Mouse (Mus musculus) mesoderm, embryonic 11.5 days (tissue): ENCODE measurements at regions not wholly inside any gene's neighbourhood (a gene's known extent, or its start where the extent isn't known, plus 50 kb on each side); places are given as distances from the start of the nearest gene placed in this dataset.

Source experiments
- DNase-seq: peaks from one replicate; pipeline ENCODE4 v3.0.0-alpha.2; 2012; ENCODE audit warnings: low read depth, low spot score

DNA sequence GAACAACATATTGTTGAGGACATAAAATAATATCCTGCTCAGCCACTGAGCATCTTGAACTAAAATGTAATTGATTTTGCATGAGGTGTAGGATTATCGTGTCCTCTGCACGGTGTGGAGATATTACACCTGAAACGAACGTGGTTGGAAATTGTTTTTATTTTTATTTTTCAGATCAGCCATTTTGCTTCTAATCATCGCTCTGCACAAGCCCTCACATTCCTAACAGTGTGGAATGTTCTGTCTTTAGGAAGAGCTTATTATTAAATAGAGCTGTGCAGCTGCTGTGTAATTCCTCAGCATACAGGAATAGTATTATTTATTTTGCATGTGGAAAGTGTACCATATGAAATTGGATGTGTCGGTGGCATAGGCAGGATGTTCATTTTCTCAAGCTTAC lies 1014.3 kb downstream of the Adgrl2 start:
- no peak for DNase-seq

DNA sequence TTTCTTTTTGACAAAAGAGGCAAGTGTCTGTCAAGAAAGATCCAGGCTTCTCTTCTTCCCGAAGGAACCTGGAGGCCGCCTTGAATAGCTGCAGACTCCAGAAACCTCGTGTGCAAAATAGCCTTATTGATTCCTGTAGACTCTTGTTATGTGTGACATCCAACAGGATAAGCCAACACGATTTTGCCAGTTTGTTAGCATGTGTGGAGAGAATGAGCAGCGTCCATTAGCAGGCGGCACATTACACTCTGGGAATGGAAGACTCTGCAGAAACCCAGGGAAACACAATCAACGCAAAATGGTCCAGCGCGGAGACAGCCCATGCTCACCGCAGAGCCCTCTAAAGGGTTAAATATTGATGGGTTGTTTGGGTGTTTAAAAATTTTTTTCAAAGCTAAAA lies 1014.9 kb downstream of the Adgrl2 start:
- no peak for DNase-seq

DNA sequence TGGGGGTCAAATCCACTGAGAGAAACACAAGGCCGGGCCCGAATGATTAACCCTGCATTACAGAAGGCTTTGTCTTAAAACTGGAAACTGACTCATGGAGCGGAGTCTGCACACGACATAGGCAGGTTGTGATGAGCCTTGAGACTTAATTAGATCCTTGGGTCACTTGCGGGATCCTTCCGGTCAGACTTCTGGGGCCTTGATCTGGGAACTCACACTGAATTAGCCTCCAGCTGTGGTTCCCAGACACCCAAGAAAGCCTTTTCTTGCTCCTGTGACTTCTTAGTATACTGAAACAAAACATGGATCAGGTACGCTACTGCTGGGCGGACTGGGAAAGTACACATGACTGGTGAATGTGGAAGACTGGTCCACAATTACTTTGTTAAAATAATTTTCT lies 1015.8 kb downstream of the Adgrl2 start:
- DNase-seq, result no peak

DNA sequence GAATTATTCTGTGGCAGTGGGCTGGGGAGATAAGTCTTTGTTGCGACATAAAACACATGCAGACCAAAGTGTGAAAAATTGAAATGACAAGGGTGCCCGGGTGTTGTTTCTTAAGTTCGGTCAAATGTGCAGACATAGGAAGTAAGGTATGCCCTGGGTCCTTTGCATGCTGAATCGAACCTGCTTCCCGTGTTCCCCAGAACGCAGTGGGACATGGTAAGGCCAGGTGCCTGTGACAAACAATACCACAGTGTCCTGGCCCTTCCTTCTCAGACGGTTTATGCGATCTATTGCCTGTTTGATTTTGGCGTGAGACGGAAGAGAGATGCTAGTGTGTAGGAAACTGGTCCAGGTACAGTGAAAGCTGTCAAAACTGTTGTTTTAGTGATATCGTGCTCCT lies 1022.1 kb downstream of the Adgrl2 start:
- DNase-seq, result no peak

DNA sequence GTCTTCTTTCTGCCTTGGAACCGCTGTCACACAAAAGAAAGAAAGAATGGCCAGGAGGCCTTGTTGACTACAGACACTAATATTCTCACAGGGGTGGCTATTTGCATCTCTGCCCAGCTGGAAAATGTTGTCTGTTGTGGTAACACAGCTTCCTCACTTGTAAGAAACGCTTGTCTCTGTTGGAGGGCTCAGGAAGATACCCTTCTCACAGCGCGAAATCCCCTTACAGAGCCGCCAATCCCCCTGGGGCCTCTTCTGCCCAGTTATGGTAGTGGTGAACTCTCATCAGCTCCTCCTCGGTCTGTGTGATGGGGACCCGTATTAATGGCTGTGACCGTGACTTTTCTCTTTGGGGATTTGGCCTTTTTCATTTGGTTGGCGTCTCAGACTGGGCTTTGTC lies 1022.5 kb downstream of the Adgrl2 start:
- DNase-seq, result peak; percentile 57

DNA sequence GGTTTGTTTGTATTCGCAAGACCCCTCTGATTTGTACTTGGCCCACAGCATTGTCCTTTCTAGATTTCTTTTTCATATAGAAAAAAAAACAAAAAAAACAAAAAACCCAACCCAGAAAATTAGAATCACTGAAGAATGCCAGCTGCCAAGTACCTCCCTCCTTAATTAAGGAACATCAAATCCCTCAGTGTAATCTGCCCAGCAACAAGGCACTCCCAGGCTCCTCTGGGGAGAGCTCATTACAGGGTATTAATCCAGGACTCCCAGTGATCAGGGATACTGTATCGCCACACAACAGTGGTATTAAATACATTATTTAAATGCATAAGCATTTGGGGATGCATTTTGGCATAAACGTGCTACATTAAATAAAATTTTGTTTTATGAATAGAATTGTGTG lies 1023.1 kb downstream of the Adgrl2 start:
- no peak for DNase-seq

DNA sequence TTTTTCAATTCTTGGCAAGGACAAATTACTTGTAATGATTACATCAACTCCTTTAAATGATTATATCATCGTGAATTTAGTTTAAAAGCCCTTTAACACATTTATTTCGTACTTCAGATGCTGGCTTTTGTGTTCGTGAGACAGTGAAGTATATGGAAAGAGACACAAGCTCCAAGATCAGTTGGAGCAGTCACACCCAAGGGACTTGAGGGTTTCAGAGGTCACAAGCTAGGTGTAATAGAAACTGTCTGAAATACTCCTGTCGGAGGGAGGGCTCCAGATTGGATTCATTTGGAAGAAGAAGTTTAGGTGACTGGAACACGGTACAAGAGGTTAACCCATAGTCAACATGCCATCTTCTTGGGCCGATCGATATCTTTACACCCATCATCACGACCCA lies 1023.5 kb downstream of the Adgrl2 start:
- no peak for DNase-seq

DNA sequence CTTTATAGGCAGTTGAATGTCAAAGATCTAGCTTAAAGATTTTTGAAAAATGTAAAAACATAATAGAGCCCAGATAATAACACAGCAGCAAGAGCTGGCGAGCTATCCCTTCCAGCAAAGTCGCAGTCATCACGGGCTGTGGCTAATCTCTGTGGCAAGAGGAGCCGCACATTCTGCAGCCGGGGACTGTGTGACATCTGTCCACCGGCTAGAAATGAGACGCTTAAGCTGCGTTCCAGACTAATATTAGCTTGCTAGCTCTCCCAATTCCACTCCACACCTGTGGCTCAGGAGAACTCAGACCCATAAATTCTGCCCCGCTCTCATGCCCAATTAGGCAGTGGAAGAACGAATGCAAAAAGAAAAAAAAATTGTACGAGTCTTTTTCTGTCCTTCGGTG lies 1024.0 kb downstream of the Adgrl2 start:
- no peak for DNase-seq

DNA sequence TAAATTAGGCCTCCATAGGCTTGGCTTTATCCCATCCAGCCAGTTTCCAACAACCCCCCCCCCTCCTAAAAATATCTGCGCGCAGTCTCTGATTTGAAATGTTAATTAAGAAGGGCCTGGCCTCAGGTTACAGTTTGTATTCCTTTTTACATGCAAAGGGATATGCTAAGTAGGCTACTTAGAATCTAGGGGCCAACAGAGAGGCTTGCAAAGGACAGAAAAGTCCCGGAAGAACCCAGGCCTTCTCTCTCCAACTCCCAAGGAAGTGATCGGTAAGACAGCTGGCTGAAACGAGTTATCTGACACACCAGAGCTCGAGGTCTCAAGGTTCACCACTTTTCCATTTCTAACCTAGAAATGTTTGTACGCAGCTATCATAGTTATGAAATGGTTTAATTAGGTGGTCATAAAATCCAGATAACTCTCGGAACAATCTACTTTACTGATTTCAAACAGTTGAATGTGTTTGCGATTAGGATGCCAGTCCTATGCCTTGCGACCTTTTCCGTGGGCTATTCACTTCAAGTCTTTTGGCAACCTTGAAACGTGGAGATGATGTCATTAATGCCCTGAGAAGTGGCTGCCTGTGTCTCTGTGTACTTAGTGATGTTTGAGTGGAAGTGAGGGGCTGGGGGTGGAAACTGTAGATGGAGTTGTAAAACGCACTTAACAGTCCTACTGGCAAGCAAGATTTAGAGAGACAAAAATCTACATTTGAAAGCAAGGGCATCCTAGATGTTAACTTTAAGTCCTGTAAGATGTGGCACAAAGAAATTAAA lies 1026.5 kb downstream of the Adgrl2 start:
- DNase-seq, result no peak

DNA sequence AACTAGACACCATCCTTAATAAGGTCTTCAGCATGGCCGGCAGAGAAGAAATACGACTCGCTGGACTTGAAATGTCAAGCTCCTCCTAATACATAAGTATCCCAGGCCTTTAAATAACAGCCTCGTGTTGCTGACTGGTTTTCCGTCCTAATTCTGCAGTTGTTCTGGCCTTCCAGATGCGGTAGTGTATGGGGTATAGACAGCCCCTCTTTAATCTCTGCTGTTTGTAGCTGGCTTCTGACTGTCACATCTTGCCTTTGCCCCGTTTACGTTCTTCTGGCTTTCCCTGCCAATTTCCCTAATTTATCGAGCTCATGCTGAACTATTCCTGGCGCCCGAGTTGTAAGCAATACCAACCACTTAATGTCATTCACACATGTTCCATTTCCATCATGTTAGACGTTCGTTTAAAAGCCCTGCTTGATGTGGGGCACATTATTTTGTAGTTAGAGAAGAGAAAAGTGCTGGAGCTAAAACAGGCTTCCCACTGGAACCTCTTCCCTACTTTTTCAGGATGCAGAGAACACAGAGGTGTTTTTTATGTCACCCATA lies 1042.2 kb downstream of the Adgrl2 start:
- peak; percentile 58 for DNase-seq

DNA sequence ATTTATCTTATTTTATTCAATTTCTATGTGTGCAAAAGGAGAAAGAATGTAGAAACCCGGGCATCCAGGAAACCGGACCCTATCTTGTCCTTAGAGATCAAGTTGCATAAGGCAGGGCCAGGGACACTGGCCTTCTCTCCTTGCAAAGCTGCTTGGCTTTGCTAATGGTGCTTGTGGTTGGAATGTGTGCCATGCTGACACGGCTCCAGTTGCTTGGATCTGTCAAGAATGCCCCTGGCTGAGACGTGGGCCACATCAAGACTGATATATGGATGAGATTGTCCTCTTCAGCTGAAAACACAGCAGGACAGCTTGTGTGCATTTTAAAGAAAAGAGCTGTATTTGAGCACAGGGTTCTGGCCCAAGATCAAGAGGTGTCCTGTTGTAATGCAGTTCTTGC lies 1047.0 kb downstream of the Adgrl2 start:
- DNase-seq, result no peak

DNA sequence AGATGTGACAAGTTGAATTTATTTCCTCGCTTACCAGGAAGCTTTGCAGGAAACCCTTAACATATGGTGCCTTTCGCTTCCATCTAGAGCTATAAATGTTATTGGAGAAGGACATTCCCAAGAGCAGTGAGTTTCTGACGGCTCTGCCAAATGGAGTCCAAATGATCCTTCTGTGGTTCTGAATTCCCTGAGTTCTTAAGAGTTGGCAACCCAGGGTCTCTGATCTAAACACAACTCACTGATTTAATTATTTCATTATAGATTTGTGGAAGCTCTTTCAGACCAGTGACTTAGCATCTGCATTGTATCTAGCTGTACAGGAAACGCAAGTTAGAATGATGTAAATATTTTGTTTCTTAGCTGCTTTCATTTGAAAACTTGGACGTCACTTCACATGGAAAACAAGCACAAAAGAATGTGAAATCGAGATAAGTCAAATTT lies 1059.5 kb downstream of the Adgrl2 start:
- peak; percentile 46 for DNase-seq

DNA sequence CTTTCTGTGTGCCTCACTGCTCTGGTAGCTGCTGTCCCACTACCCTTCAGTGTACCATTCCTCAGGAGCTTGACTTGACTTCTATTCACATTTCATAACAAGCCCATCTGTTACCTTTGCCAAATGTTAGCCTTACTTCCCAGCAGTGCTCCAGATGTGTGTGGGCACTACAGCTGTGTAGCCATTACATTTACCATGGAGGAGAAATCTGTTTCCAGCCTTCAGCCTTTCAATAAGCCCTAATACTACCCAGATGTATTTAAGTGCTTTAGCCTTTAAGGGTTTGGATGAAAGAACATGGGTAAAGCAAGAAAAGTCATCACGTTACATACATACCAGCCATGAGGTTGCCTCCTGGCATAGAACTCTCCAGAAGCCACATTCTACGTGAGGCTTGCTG lies 1068.0 kb downstream of the Ttll7 start:
- DNase-seq, result no peak

DNA sequence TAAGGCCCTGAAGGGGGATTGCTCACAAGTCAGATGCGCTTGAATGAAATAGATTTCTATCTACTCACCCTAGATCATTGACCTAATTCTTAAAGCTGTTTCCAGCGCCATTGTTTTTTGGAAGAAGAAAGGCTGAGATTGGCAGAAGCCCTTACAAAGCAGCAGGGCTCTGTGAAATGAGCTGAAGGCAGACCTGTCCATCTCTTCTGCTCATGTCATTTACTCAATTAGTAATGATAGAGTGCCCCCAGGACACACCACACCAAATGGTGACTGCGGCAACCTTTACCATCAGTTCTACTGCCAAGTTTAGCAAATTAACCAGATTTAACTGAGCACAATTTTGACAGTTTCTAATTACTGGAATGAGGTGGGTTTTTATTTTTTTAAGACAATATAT lies 1067.5 kb downstream of the Ttll7 start:
- DNase-seq, result no peak

DNA sequence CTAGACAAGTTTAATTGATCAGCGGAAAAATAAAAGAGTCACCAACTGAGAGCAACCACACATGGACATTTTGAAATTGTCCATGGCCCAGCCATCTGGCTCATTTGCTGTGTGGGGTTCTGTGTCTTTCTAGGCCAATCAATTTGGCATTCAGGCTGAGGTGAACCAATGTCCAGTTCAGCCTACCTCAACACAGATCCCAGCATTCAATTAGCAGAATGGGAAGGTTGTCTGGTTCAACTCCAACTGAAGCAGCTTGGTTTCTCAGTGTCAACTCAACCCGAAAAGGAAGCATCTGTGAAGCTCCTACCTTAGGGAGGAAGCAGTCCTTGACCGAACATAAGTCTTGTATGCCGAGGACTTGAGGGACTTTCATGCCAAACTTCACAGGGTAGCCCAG lies 1067.0 kb downstream of the Ttll7 start:
- no peak for DNase-seq

DNA sequence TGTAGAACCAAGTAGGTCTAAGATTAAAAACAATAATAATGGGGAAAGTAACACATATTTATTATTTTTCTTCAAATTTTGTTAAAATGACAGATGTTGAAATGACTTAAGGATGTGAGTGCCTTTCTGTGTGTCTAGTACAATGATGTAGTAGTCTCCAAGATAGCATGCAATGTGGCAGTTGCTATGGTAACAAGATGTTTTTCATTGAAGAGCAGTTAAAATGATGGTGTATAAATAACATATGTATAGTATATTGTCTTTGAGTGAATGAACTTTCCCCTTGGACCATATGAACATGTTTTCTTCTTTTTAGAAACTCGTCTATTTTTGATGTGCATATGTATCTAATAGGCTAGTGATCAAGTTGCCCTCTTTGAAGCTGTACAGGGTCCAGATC lies 1044.6 kb downstream of the Ttll7 start:
- DNase-seq, result peak; percentile 45

DNA sequence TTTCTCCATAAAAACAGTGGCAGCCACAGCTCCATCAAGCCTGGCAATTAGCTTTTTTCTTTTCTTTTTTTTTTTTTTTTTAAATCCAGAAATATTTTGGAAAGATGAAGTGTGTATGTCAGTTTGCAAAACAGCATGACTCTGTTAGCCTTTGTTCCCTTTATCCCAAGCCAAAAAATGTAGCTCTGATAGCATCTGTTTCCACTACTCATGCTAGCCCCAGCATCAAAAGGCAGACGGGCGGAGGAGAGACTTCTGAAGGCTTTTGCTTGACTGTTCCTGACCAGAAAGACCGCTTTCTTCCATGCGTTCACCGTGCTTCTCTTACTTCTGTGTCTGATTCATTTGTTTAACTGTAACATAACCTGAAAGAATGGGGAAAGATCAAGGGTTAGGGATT lies 1039.5 kb downstream of the Ttll7 start:
- no peak for DNase-seq

DNA sequence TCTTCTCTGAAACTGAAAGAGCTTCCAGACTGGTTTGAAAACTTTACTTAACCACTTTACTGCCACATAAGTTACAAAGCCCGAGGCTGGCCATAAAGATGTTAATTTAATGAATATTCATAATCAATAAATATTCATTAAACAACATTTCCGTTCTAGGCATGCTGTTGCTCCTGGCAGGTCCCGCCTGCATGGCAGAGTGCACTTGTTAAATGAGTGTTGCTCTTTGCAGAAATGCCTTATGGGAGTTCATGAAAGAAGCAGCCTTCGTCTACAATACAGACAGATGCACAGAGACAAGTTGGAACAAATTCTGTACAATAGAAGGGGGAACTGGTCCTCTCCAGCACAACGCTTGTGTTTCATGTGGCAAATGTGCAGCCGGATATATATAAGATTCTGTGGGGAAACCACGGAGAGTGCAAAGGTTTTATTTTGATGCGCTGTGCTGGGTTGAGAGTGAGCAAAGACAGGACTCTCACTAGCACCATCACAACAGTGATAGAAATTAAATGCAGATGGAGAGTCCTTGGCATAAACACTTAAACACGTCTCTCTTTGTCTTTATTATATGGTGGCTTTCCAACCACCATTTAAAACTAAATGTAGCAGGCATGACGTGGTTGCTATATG lies 1034.2 kb downstream of the Ttll7 start:
- no peak for DNase-seq

DNA sequence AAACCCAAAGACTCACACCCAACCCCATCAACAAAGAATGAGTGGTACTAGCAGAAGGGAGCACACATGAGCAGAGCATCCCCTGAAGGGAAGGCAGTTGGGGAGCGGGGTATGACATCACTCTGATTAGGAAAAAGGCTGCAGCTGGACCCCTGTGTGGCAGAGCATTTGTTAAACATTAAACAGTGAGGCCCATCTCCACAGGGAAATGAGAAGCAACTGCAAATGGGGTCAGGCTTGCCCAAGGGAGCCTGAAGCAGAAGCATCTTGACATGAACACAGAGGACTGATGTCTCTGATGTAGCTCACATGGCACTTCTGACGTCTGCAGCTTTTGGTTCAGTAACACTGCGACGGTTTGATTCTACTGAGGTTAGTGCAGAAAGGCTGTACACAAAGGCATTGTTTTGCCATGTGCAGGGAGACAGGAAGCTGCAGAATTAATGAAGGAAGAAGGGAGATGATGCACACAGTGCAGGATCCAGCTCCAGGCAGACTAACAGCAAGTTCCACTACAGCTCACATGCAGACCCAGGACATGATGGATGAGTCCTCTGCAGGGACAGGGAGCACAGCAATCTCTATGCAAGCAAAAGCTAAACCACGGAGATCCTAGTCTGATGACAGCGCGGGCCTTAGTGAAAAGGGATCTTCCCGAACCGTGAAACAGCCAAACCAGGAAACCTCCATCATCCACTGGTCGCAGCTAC lies 1030.9 kb downstream of the Ttll7 start:
- DNase-seq, result peak; percentile 31

DNA sequence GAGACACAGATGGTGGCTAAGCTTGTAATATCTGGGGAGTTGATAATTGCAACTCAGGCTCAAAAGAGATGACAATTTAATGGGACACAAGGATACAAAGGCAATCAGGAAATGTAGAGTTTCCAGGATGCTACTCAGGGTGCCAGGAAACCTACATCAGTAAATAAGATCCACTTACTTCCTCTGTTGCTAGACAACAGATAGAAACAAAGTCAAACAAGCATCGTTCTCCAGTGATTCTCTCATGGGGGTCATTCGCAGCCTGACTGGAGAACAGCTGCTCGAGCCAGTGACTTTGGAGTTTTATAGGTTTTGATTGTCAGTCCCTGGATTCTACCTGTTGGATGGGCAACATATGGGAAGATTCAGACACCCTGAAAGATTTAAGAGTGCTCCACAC lies 1026.5 kb downstream of the Ttll7 start:
- DNase-seq, result peak; percentile 34

DNA sequence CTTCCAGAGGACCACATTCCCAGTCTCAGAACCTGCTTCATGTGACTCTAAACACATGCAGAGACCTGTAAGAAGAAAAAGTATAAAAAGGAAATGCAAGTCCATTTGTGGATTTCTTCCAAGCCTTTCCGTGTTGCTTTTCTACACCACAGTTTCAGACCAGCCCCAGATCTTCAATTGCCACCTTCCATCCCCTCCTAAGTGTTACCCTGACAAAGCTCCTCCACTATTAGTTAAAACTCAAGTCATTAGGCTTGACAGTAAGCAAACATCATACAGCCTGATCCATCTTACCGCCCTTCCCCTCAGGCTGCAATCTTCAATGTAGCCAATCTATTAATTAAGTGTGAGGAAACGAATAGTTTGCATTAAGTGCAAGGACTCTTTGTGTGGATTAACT lies 1016.1 kb downstream of the Ttll7 start:
- DNase-seq, result no peak

DNA sequence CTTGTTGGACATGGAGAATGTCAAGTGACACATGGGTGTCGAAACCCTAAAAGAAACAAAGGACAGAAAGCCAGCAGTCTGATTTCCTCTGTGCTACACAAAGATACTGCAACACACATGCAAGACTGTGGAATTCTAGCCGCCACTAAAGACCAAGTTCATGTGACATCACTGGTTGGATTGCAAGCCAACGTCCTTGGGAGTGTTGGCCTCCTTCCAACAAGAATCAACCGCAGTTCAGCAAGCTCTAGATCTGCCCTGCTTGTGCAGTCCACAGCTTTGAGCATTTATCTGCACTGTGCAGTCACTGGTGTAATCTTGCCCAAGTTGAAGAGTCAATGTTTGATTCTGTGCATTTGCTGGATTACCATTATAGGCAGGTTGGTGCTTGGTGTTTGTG lies 1001.2 kb downstream of the Ttll7 start:
- no peak for DNase-seq

DNA sequence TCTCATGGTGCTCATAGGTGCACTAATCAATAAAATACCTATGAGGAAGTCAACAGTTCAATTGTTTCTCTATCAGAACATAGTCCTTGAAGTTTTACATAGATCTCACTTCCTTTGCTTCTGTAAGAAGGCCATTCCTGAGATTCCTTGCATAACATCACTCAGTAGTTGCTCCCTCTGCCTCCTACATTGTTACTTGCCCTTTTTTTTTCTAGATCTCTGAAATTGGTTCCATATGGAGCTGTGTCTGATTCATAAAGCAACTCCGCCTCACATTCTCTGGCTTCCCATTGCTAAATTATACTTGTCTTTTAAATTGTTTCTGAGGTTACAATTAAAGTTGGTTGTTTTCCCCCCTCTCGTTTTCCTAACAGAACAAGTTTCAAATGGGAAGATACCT lies 1000.7 kb downstream of the Ttll7 start:
- no peak for DNase-seq
